Mouse (Mus musculus) inflammation-experienced regulatory T-cells, adult 6 months (primary cell): ENCODE data around the gene Myh7b. TPM values are rescaled to one million over a fixed set of nuclear protein-coding genes. Genes with fewer than 3 reads are reported as not detected.

Experiments
- polyA plus RNA-seq, 3 experiments: library from polyadenylated mRNA; unstranded; fragments of 100-300 nt; shearing (Covaris generic); gene quantifications; one replicate each; pipeline ENCODE4 v1.2.1; 2017

The Myh7b gene
- polyA plus RNA-seq, 3 experiments from 2014 or later, result 0.12 TPM; not detected in 2

Other genes with a start within 250 kb of the Myh7b start
- 1 to 10 TPM in 2 of 3 experiments, under 1 TPM in 1; 0.84 to 1.9 (median 1.2) TPM for gene Trp53inp2, start 230.2 kb upstream of the Myh7b start, polyA plus RNA-seq
- 10 to 100 TPM in 2 of 3 experiments, 1 to 10 TPM in 1; 8.9 to 14.5 (median 11.5) TPM for gene Ncoa6, start 137.3 kb upstream of the Myh7b start, polyA plus RNA-seq
- gene Acss2, start 93.3 kb upstream of the Myh7b start, polyA plus RNA-seq, result 10 to 100 TPM in 2 of 3 experiments, 1 to 10 TPM in 1; 6.9 to 17.6 (median 15.9) TPM
- gene Ggt7, start 93.0 kb upstream of the Myh7b start, polyA plus RNA-seq, result 10 to 100 TPM in 2 of 3 experiments, 1 to 10 TPM in 1; 8.4 to 21.5 (median 17.2) TPM
- 10 to 100 TPM; 13.4 to 17.2 (median 15.1) TPM for gene Gss, start 18.4 kb upstream of the Myh7b start, polyA plus RNA-seq
- gene Trpc4ap, start 81.2 kb downstream of the Myh7b start, polyA plus RNA-seq, result 10 to 100 TPM; 38.5 to 56.7 (median 43.8) TPM
- gene Edem2, start 118.3 kb downstream of the Myh7b start, polyA plus RNA-seq, result 10 to 100 TPM; 38.5 to 41.2 (median 39.8) TPM
- not detected for gene Gm17581, start 124.7 kb downstream of the Myh7b start, polyA plus RNA-seq
- under 1 TPM in 1 of 3 experiments, not detected in 2; 0.23 TPM for gene Procr, start 139.9 kb downstream of the Myh7b start, polyA plus RNA-seq
- gene Mmp24, start 164.1 kb downstream of the Myh7b start, polyA plus RNA-seq, result not detected
- 10 to 100 TPM; 12.6 to 16.8 (median 15.9) TPM for gene BC029722, start 208.2 kb downstream of the Myh7b start, polyA plus RNA-seq
- gene Eif6, start 215.7 kb downstream of the Myh7b start, polyA plus RNA-seq, result 10 to 100 TPM; 65.0 to 78.8 (median 71.9) TPM
- gene Fam83c, start 223.6 kb downstream of the Myh7b start, polyA plus RNA-seq, result not detected